Mouse (Mus musculus) kidney, adult 2 months (tissue): ENCODE results near the gene Mfap5.

ENCODE experiments used
- CTCF ChIP-seq: fragments of 200-500 bp; conservative IDR thresholded peaks from 2 replicates; pipeline ENCODE4 v1.5.1; 2011; ENCODE audit warnings: low read depth, mild to moderate bottlenecking, control low read depth, low read length, moderate library complexity, mixed read lengths; ENCODE audit not compliant: insufficient read depth, insufficient read length
- POLR2A ChIP-seq: fragments of 200-500 bp; IDR thresholded peaks from one replicate; pipeline ENCODE4 v1.6.1; 2011; ENCODE audit warnings: low read depth, low read length, control low read depth

- no peak for TF ChIP-seq POLR2A
- no peak for TF ChIP-seq CTCF
These were observed 8.7 kb downstream of the Mfap5 start for GRCm38 (mm10) chr6:122514312-122514711.
